Mouse (Mus musculus) monocyte, adult 5-6 weeks (primary cell): ENCODE data around the gene Clip3. TPM values are rescaled to one million over a fixed set of nuclear protein-coding genes. Genes with fewer than 3 reads are reported as not detected.

Experiments
- ATAC-seq: fragments of 153-309, 156-312 bp; replicated peaks from 2 replicates; pipeline ENCODE4 v1.8.0; 2017; ENCODE audit warnings: mild to moderate bottlenecking; ENCODE audit not compliant: low TSS enrichment, insufficient number of reproducible peaks, severe bottlenecking, poor library complexity, low FRiP score
- total RNA-seq: library from RNA; stranded (forward); fragments of 200-1000, 200-491, 200-594 nt; gene quantifications from 3 replicates; pipeline ENCODE4 v1.2.3, GENCODE M21; 2017

Clip3 gene
- total RNA-seq, 1 experiment from 2014 or later, result not detected

- ATAC-seq, result no peak
Observed at GRCm38 (mm10) chr7:30289714-30290399, 1.7 kb upstream of the Clip3 start.

- no peak for ATAC-seq
Observed at GRCm38 (mm10) chr7:30293795-30294194, 2.3 kb downstream of the Clip3 start.

GRCm38 (mm10) chr7:30294296-30294695, 2.8 kb downstream of the Clip3 start:
- ATAC-seq, result no peak

- ATAC-seq, result no peak
Observed at GRCm38 (mm10) chr7:30295103-30295502, 3.6 kb downstream of the Clip3 start.

- ATAC-seq, result no peak
Observed at GRCm38 (mm10) chr7:30296816-30297215, 5.3 kb downstream of the Clip3 start.

- no peak for ATAC-seq
Observed at GRCm38 (mm10) chr7:30297266-30297665, 5.7 kb downstream of the Clip3 start.

GRCm38 (mm10) chr7:30300914-30301313, 9.4 kb downstream of the Clip3 start:
- 0 out of 2 replicates have a peak, but pooled peaks have one; percentile 42 for ATAC-seq

GRCm38 (mm10) chr7:30306083-30306779, 14.7 kb downstream of the Clip3 start:
- no peak for ATAC-seq

- ATAC-seq, result peak; percentile 99
Observed at GRCm38 (mm10) chr7:30308076-30309005, 16.8 kb downstream of the Clip3 start, which contains the start of gene Alkbh6. Gene Alkbh6, plus strand, starts transcription at chr7:30308717.

GRCm38 (mm10) chr7:30309395-30310129, 18.0 kb downstream of the Clip3 start:
- no peak for ATAC-seq

GRCm38 (mm10) chr7:30310136-30310535, 18.6 kb downstream of the Clip3 start:
- ATAC-seq, result no peak

GRCm38 (mm10) chr7:30313666-30314320, 22.3 kb downstream of the Clip3 start:
- ATAC-seq, result no peak

- ATAC-seq, result no peak
Observed at GRCm38 (mm10) chr7:30314721-30315155, 23.2 kb downstream of the Clip3 start, which contains the start of gene Syne4. Gene Syne4, plus strand, starts transcription at chr7:30314807.

- no peak for ATAC-seq
Observed at GRCm38 (mm10) chr7:30315559-30316529, 24.3 kb downstream of the Clip3 start.

- ATAC-seq, result no peak
Observed at GRCm38 (mm10) chr7:30318142-30318541, 26.6 kb downstream of the Clip3 start.

- no peak for ATAC-seq
Observed at GRCm38 (mm10) chr7:30320946-30321345, 29.4 kb downstream of the Clip3 start.
